Mouse (Mus musculus): ENCODE measurements at regions not wholly inside any gene's neighbourhood (a gene's known extent, or its start where the extent isn't known, plus 50 kb on each side); places are given as distances from the start of the nearest gene placed in this dataset.
A peak's percentile ranks its signal among the peaks of the same experiment; 100 is the strongest.

DNA sequence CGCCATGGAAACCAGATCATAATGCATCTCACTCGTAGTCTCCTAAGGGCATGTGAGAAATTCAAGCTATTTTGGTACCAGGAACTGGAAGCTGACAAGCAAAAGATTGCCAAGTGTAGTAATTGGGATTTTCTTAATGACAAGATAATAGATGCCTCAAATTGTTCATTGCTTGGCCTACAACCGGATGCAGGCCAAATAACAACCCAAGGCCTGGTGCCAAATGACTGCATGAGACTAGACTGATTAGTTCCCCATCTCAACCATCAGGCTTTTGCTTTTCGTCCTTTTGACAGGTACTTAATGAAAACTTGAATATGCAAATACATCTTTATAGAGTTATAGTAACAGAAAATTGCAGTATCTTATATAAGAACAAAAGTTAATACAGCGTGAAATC lies 780.4 kb upstream of the Frg1 start:
- Histone ChIP-seq H3K4me1 (replicated peaks; ENCODE audit: control insufficient read depth in 2 of 2, insufficient read depth in 2 of 2, low read length in 1 of 2) (no peaks in the 10 kb centered on the region), H3K9ac (replicated peaks) (no peak overlapping the region), H3K36me3 (replicated peaks; ENCODE audit: control insufficient read depth, insufficient read depth, low read depth) (no peaks in the 10 kb centered on the region), H3K4me2 (ENCODE audit: low read depth) (no peak overlapping the region), H3K27ac (no peak overlapping the region), H3K27me3 (ENCODE audit: control insufficient read depth, insufficient read depth, low read length) (no peaks in the 10 kb centered on the region), H3K9me3 (ENCODE audit: control insufficient read depth, low read length) (no peaks in the 10 kb centered on the region), H3K4me3 (ENCODE audit: insufficient read depth in 1 of 2, low read depth in 2 of 2, low read length in 2 of 2) (no peak overlapping the region)
- ATAC-seq (ENCODE audit: insufficient read depth) = no peak
- TF ChIP-seq EP300 (IDR thresholded peaks at IDR 0.05; ENCODE audit: low read depth) = no peak
- TF ChIP-seq CTCF (IDR thresholded peaks at IDR 0.05; ENCODE audit: low read depth) = no peak
- 57% methylated on average over 5 of the region's 5 CpGs for WGBS (ENCODE audit: insufficient replicate concordance)
- no peak for DNase-seq (ENCODE audit: low read depth in 3 of 3, low spot score in 3 of 3)

DNA sequence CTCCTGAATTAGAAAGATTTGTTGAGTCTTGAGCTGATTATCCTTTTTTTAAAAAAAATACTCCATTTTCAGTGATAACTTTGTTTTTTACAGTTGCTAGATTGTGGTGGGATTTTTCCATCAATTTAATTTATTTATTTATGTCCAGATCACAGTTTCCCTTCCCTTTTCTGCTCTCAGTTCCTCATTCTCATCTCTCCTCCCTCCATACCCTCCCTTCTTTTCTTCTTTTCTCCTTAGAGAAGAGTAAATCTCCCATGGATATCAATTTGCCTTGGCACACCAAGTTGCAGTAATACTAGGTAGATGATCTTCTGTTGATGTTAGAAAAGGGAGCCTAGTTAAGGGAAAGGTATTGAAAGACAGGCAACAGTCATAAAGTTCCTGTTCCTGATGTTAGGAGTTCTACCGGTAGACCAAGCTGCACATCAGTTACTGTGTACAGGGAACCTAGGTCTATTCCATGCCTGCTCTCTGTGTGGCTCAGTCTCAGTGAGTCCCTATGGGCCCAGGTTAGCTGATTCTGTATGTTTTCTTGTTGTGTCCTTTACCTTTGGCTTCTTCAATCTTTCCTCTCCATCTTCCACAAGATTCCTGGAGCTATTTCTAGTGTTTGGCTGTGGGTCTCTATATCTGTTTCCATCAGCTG lies 777.2 kb upstream of the Frg1 start:
- no peaks in the 10 kb centered on the region for H3K9me3 ChIP-seq (ENCODE audit: control insufficient read depth, low read length)
- no peak overlapping the region for H3K9ac ChIP-seq (replicated peaks)
- TF ChIP-seq EP300 (IDR thresholded peaks at IDR 0.05; ENCODE audit: low read depth) = no peak
- no peak for TF ChIP-seq CTCF (IDR thresholded peaks at IDR 0.05; ENCODE audit: low read depth)
- no peaks in the 10 kb centered on the region for H3K27me3 ChIP-seq (ENCODE audit: control insufficient read depth, insufficient read depth, low read length)
- no peaks in the 10 kb centered on the region for H3K4me1 ChIP-seq (replicated peaks; ENCODE audit: control insufficient read depth in 2 of 2, insufficient read depth in 2 of 2, low read length in 1 of 2)
- DNase-seq (ENCODE audit: low read depth in 3 of 3, low spot score in 3 of 3) (no peak), ATAC-seq (ENCODE audit: insufficient read depth) (no peak)
- H3K36me3 ChIP-seq (replicated peaks; ENCODE audit: control insufficient read depth, insufficient read depth, low read depth) = no peaks in the 10 kb centered on the region
- no peak overlapping the region for H3K4me3 ChIP-seq (ENCODE audit: insufficient read depth in 1 of 2, low read depth in 2 of 2, low read length in 2 of 2)
- 75% methylated on average over 1 of the region's 1 CpGs for WGBS (ENCODE audit: insufficient replicate concordance)
- H3K27ac ChIP-seq = no peak overlapping the region
- no peak overlapping the region for H3K4me2 ChIP-seq (ENCODE audit: low read depth)

DNA sequence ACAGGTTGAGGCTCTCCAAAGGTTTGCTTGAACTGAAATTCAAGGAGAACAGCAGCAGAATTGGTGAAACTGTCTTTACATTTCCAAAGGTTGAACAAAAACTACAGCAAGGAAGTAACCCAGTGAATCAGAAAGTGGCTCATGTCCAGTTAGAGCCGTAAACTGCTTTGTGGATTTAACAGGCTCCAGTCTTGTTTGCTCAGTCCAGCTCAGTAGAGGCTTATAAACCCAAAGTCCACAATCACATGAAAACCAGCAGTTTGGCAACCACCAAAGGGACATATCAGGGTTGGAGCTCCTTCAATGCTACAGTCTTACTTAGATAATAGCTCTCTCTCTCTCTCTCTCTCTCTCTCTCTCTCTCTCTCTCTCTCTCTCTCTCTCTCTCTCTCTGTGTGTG lies 770.2 kb upstream of the Frg1 start:
- no peaks in the 10 kb centered on the region for H3K4me1 ChIP-seq (replicated peaks; ENCODE audit: control insufficient read depth in 2 of 2, insufficient read depth in 2 of 2, low read length in 1 of 2)
- no peak overlapping the region for H3K4me2 ChIP-seq (ENCODE audit: low read depth)
- no peaks in the 10 kb centered on the region for H3K27me3 ChIP-seq (ENCODE audit: control insufficient read depth, insufficient read depth, low read length)
- no peak overlapping the region for H3K9ac ChIP-seq (replicated peaks)
- WGBS (ENCODE audit: insufficient replicate concordance) = 40% methylated on average over 1 of the region's 1 CpGs
- no peak overlapping the region for H3K27ac ChIP-seq
- TF ChIP-seq EP300 (IDR thresholded peaks at IDR 0.05; ENCODE audit: low read depth) (no peak), CTCF (IDR thresholded peaks at IDR 0.05; ENCODE audit: low read depth) (no peak)
- no peaks in the 10 kb centered on the region for H3K36me3 ChIP-seq (replicated peaks; ENCODE audit: control insufficient read depth, insufficient read depth, low read depth)
- DNase-seq (ENCODE audit: low read depth in 3 of 3, low spot score in 3 of 3) (no peak), ATAC-seq (ENCODE audit: insufficient read depth) (peak; percentile 45; the same call in 1 of the 2 replicates)
- H3K9me3 ChIP-seq (ENCODE audit: control insufficient read depth, low read length) = no peaks in the 10 kb centered on the region
- no peak overlapping the region for H3K4me3 ChIP-seq (ENCODE audit: insufficient read depth in 1 of 2, low read depth in 2 of 2, low read length in 2 of 2)

DNA sequence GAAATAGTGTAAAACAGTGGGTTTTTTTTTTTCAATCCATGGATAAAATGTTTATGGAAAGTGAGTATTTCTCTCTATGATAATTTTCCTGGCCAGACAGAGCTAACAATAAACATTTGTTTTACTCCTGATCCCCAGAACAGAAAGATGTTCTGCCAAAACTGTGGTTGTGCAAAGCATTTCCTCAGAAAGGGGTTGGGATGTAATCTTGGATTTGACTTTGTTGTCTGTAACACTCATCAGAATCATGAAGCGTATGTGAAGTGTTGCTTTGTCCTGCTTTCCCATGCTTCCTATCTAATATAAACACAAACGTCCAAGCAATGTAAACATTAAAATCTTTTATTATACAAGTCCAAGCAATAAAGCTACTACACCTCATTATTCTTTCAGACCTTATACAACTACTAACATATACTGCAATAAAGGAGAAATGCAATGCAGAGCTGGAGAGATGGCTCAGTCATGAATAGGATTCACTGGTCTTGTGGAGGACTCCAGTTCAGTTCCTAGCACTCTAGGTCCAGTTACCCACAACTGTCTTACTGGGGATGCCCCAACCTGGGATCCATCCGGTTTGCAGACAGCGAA lies 766.5 kb upstream of the Frg1 start:
- no peaks in the 10 kb centered on the region for H3K27me3 ChIP-seq (ENCODE audit: control insufficient read depth, insufficient read depth, low read length)
- ATAC-seq (ENCODE audit: insufficient read depth) = no peak
- H3K4me3 ChIP-seq (ENCODE audit: insufficient read depth in 1 of 2, low read depth in 2 of 2, low read length in 2 of 2) = no peak overlapping the region
- H3K4me1 ChIP-seq (replicated peaks; ENCODE audit: control insufficient read depth in 2 of 2, insufficient read depth in 2 of 2, low read length in 1 of 2) = no peaks in the 10 kb centered on the region
- no peak overlapping the region for H3K27ac ChIP-seq
- H3K36me3 ChIP-seq (replicated peaks; ENCODE audit: control insufficient read depth, insufficient read depth, low read depth) = no peaks in the 10 kb centered on the region
- no peak for DNase-seq (ENCODE audit: low read depth in 3 of 3, low spot score in 3 of 3)
- no peak overlapping the region for H3K4me2 ChIP-seq (ENCODE audit: low read depth)
- H3K9me3 ChIP-seq (ENCODE audit: control insufficient read depth, low read length) = no peaks in the 10 kb centered on the region
- H3K9ac ChIP-seq (replicated peaks) = no peak overlapping the region
- 51% methylated on average over 4 of the region's 4 CpGs for WGBS (ENCODE audit: insufficient replicate concordance)
- no peak for TF ChIP-seq CTCF (IDR thresholded peaks at IDR 0.05; ENCODE audit: low read depth)
- no peak for TF ChIP-seq EP300 (IDR thresholded peaks at IDR 0.05; ENCODE audit: low read depth)

DNA sequence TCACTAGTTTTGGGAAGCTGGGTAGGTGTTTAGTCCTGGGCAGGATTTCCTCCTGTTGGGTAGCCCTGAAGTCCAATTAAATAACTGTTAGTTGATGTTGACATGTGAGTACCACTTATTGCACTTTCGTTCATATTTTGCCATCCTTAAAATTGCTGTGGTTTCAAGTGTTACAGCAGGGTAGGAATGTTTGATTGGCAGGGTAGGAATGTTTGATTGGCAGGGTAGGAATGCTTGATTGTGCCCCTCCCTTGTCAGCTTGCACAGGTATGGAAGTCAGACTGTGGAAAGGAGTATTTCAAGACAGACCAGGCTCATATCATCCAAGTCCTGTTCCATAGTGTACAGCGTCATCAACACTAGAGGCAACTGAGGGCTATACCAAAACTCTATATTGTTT lies 745.6 kb upstream of the Frg1 start:
- Histone ChIP-seq H3K9me3 (ENCODE audit: control insufficient read depth, low read length) (no peaks in the 10 kb centered on the region), H3K9ac (replicated peaks) (no peak overlapping the region), H3K27me3 (ENCODE audit: control insufficient read depth, insufficient read depth, low read length) (no peaks in the 10 kb centered on the region), H3K4me3 (ENCODE audit: insufficient read depth in 1 of 2, low read depth in 2 of 2, low read length in 2 of 2) (no peak overlapping the region), H3K4me1 (replicated peaks; ENCODE audit: control insufficient read depth in 2 of 2, insufficient read depth in 2 of 2, low read length in 1 of 2) (no peaks in the 10 kb centered on the region), H3K36me3 (replicated peaks; ENCODE audit: control insufficient read depth, insufficient read depth, low read depth) (no peaks in the 10 kb centered on the region), H3K4me2 (ENCODE audit: low read depth) (no peak overlapping the region), H3K27ac (no peak overlapping the region)
- no peak for DNase-seq (ENCODE audit: low read depth in 3 of 3, low spot score in 3 of 3)
- TF ChIP-seq CTCF (IDR thresholded peaks at IDR 0.05; ENCODE audit: low read depth) = no peak
- TF ChIP-seq EP300 (IDR thresholded peaks at IDR 0.05; ENCODE audit: low read depth) = no peak
- ATAC-seq (ENCODE audit: insufficient read depth) = no peak
- WGBS (ENCODE audit: insufficient replicate concordance) = 62% methylated on average over 2 of the region's 2 CpGs

Data from liver, embryonic 14.5 days (tissue).